Mouse (Mus musculus): ENCODE measurements around the gene Hoxa6. TPM values are rescaled to one million over a fixed set of nuclear protein-coding genes. Genes with fewer than 3 reads are reported as not detected.

The Hoxa6 gene
- polyA plus RNA-seq (2015; fragmentation: Nextera tagmentation; extraction: Ambion mirVana) = 2.9 and 3.8 TPM in 2 replicates

DNA sequence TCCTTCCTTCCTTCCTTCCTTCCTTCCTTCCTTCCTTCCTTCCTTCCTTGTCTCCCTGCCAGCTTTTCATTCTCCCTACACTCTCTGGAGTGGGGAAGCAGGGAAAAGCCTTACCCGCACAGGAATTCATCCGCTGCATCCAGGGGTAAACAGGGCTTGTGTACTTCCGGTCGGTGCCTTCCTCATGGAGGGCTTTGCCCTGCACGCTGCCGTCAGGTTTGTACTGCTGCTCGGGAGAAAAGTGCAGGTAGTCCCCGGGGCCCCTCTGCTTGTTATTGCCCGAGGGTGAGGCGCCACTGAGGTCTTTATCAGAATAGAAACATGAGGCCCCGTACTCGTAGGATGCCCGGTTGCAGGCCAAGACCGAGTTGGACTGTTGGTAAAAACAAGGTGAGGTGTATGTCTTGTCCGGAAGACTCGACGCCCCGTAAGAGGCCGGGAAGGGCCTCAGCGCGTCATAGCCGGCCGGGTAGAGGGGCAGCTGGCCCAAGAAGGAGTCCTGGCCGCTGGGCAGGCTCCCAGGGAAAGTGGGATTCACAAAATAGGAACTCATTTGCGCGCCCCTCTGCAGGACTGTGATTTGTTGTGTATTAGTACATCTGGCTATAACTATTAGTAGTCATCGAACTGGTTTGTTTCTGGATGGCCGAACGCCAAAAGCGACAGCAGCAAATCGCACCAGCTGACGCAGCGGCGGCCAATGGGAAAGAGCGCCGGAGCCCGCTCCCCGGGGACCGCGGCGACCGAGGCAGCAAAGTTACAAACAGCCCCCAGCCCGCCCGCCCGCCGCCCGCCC lies at the start of gene Hoxa6:
Hoxa6 (minus strand) TSS at position 651 of the 796 bp plus-strand sequence.
- H3K9ac ChIP-seq (replicated peaks; ENCODE audit: low read length) = peak within 1 kb of the TSS; percentile 75
- H3K4me1 ChIP-seq (ENCODE audit: insufficient read depth, low read length) = peaks cover 60% of the 10 kb centered on the region
- 2% methylated on average over 46 of the region's 47 CpGs for WGBS
- peak within 1 kb of the TSS; percentile 81 for H3K4me2 ChIP-seq (replicated peaks; ENCODE audit: low read depth, low read length)
- no peak; the same call in 1 of the 2 replicates for ATAC-seq (ENCODE audit: low FRiP score, low TSS enrichment)
- H3K4me3 ChIP-seq (ENCODE audit: low read length) = peak within 1 kb of the TSS; percentile 80
- H3K9me3 ChIP-seq (ENCODE audit: low read length) = no peaks in the 10 kb centered on the region
- 0 out of 2 replicates have a peak, but pooled peaks cover 4% of the 10 kb centered on the region for H3K27me3 ChIP-seq (ENCODE audit: insufficient read depth, low read length)
- H3K27ac ChIP-seq (ENCODE audit: low read length) = peak within 1 kb of the TSS; percentile 84
- peaks cover 8% of the 10 kb centered on the region; the same call in 1 of the 2 replicates for H3K36me3 ChIP-seq (ENCODE audit: insufficient read depth, low read length)

DNA sequence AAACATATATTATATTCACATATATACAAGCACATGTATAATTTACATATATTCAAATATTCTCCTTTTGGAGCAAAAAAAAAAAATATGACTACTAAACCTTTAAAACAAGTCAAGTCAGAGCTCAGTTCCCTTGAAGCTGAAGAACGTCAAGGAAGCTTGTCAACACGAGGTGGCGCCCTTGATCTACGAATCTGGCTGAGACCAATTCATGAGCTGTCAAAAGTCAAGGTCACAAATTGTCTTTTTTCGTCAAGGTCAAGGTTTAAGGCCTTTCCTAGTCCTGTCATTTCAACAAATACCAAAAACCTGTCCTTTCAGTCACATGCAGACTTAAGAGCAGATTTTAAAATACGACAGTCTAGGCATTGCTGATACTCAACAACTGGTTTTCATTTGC lies 48.4 kb upstream of the Hoxa6 start:
- peaks cover 23% of the 10 kb centered on the region for H3K4me1 ChIP-seq (ENCODE audit: insufficient read depth, low read length)
- no peak overlapping the region for H3K4me3 ChIP-seq (ENCODE audit: low read length)
- no peak overlapping the region for H3K9ac ChIP-seq (replicated peaks; ENCODE audit: low read length)
- WGBS = 0% methylated on average over 6 of the region's 6 CpGs
- H3K36me3 ChIP-seq (ENCODE audit: insufficient read depth, low read length) = no peaks in the 10 kb centered on the region
- ATAC-seq (ENCODE audit: low FRiP score, low TSS enrichment) = no peak
- H3K9me3 ChIP-seq (ENCODE audit: low read length) = no peaks in the 10 kb centered on the region
- H3K4me2 ChIP-seq (replicated peaks; ENCODE audit: low read depth, low read length) = no peak overlapping the region
- H3K27me3 ChIP-seq (ENCODE audit: insufficient read depth, low read length) = peaks cover 74% of the 10 kb centered on the region
- no peak overlapping the region for H3K27ac ChIP-seq (ENCODE audit: low read length)

DNA sequence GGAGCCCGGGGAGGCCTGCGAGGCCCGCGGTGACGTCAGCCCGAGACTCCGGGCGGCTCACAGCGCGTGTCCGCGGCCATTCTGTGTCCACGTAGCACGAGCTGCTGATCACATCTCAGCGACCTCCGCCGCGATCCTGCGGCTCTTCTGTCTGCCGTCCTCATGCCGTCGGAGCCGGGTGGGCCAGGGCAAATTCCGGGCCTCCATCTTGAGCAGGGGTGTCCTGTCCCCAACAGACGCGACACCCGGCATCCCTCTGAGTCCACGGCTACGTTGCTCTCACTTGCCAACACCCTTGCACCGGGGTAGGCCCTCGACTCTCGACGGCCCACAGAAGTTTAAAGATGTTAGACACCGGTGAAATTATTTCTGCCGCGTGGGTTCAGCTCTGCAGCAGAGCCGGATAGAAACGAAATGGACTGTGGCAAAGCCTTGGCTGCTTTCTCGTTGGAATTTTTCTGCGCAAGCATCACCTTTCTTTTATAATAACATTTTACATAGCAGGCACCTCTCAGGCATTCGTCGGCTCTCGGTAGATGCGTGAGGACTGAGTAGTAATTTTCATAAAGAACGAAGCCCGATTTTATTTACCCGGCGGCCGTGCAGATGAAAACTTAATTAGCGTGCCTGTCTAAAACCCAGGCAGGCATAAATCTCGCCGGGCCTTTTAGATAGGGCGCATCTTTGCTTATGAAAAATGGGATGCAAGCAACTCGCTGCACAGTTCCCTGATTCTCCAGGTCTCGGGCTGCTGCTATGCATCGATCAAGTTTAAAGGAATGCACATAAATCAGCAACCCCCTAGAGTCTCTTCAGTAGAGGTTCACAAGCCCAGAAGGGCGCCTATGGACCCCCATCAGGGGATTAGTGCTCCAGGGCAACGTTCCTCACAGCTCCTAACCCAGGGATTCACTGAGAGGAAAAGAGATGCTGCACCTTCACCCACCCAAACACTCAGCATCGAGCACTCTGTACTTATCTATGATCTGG lies 45.3 kb upstream of the Hoxa6 start:
- Histone ChIP-seq H3K4me1 (ENCODE audit: insufficient read depth, low read length) (peaks cover 24% of the 10 kb centered on the region), H3K36me3 (ENCODE audit: insufficient read depth, low read length) (0 out of 2 replicates have a peak, but pooled peaks cover 3% of the 10 kb centered on the region), H3K4me2 (replicated peaks; ENCODE audit: low read depth, low read length) (peak overlapping the region; percentile 44), H3K27ac (ENCODE audit: low read length) (no peak overlapping the region), H3K27me3 (ENCODE audit: insufficient read depth, low read length) (peaks cover 60% of the 10 kb centered on the region), H3K4me3 (ENCODE audit: low read length) (peak overlapping the region; percentile 40), H3K9ac (replicated peaks; ENCODE audit: low read length) (no peak overlapping the region; the same call in 1 of the 2 replicates), H3K9me3 (ENCODE audit: low read length) (no peaks in the 10 kb centered on the region)
- 3% methylated on average over 59 of the region's 59 CpGs for WGBS
- 0 out of 2 replicates have a peak, but pooled peaks have one; percentile 5 for ATAC-seq (ENCODE audit: low FRiP score, low TSS enrichment)

DNA sequence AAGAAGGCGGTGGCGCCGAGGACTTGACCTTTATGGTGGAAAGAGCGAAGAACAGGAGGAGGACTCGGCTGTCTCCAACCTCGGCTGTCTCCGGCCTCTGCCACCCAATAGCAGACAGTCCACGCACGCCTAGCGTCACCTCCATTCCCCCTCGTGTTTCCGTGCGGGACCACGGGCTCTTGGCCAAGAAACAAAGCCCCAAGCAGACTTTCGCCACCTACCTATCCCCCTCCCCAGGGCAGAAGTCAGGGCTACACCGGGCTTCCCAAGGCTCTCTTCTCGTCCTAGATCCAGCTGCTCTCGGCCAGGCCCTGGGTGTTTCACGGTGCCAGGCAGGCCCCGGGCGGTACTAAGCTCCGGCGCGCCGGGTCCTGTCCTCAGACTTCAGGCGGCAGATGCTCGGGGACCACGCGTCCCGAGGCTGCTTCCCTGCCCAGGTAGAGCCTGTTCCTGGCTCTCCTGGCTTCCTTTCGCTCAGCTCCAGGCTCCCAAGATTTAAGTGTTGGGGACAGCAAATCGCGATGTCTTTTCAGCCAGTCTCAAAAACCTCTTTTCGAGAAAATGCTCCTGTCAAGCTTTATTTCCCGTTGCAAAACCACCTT lies 44.4 kb upstream of the Hoxa6 start:
- H3K27ac ChIP-seq (ENCODE audit: low read length) = no peak overlapping the region
- 10% methylated on average over 35 of the region's 35 CpGs for WGBS
- H3K4me2 ChIP-seq (replicated peaks; ENCODE audit: low read depth, low read length) = peak overlapping the region; percentile 44
- 0 out of 2 replicates have a peak, but pooled peaks cover 3% of the 10 kb centered on the region for H3K36me3 ChIP-seq (ENCODE audit: insufficient read depth, low read length)
- no peaks in the 10 kb centered on the region for H3K9me3 ChIP-seq (ENCODE audit: low read length)
- ATAC-seq (ENCODE audit: low FRiP score, low TSS enrichment) = peak; percentile 28; the same call in 1 of the 2 replicates
- peaks cover 32% of the 10 kb centered on the region for H3K4me1 ChIP-seq (ENCODE audit: insufficient read depth, low read length)
- no peak overlapping the region; the same call in 1 of the 2 replicates for H3K9ac ChIP-seq (replicated peaks; ENCODE audit: low read length)
- H3K4me3 ChIP-seq (ENCODE audit: low read length) = peak overlapping the region; percentile 40
- peaks cover 52% of the 10 kb centered on the region for H3K27me3 ChIP-seq (ENCODE audit: insufficient read depth, low read length)

DNA sequence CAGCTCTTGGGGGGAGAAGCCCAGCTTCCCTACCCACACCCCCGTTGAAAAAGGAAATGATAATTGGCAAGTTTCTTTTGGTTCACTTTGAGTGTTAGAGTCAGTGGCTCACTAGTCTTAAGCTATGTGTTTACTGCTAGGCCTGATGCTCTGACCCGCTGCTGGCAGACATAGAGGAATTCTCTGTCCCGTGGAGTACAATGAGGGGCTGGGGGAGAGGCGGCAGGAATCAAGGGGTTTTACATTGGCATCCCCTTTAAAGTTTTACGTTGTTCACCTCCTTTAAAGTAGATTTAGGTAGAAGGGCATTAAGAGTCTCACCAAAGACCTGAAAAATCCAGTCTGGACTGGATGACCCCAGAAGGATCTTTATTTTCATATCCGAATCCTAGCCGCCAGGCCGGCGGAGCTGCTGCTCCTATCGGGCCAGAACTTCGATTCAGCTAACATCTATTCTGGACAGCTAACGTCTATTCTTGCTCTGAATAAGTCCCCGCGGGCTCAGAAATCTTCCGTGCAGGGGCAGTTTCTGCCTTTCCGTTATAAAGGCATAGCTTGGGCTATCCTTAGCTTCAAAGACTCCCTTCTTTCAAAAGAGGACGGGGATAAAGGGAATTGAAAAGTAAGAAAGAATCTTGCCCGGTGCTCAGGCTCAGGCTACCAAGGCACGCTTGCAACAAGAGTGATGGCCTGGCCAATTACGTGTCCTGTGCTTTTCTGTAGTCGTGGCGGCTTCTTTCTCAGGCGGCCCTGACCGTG lies 43.7 kb upstream of the Hoxa6 start:
- H3K9ac ChIP-seq (replicated peaks; ENCODE audit: low read length) = no peak overlapping the region
- peak overlapping the region; percentile 40 for H3K4me3 ChIP-seq (ENCODE audit: low read length)
- H3K36me3 ChIP-seq (ENCODE audit: insufficient read depth, low read length) = 0 out of 2 replicates have a peak, but pooled peaks cover 3% of the 10 kb centered on the region
- peaks cover 53% of the 10 kb centered on the region for H3K27me3 ChIP-seq (ENCODE audit: insufficient read depth, low read length)
- ATAC-seq (ENCODE audit: low FRiP score, low TSS enrichment) = no peak
- peaks cover 32% of the 10 kb centered on the region for H3K4me1 ChIP-seq (ENCODE audit: insufficient read depth, low read length)
- H3K4me2 ChIP-seq (replicated peaks; ENCODE audit: low read depth, low read length) = peak overlapping the region; percentile 44
- H3K9me3 ChIP-seq (ENCODE audit: low read length) = no peaks in the 10 kb centered on the region
- no peak overlapping the region for H3K27ac ChIP-seq (ENCODE audit: low read length)
- 37% methylated on average over 24 of the region's 24 CpGs for WGBS

DNA sequence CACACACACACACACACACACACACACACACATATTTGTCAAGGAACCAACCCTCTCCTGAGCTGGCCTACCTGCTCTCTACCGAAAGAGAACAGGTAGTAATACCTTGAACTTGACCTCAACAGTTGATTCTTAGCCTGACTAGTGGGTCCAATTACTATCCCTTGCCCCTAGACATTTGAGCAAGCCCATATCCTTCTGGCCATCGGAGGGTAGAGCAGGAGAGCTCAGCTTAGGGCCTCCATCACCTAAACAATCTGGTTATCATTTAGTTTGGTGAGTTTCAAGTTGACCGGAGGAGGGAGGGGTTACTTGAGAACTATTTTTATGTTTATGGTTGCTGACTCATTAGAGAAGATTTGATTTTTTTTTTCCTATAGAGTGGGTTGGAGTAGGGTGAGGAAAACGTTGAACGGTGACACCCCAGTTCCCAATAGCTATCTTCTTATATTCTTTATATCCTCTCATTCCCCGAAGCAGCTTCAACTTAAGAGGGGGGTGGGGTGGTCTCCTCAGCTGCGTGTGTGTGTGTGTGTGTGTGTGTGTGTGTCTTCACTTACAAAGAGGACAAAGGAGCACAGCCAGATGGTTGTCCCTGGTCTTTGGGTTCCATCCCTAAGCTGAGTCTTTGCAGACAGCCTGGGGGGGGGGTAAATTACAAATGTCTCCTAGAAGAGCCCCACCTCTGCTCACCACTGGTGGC lies 42.8 kb upstream of the Hoxa6 start:
- ATAC-seq (ENCODE audit: low FRiP score, low TSS enrichment) = no peak
- WGBS = 48% methylated on average over 7 of the region's 7 CpGs
- H3K9ac ChIP-seq (replicated peaks; ENCODE audit: low read length) = no peak overlapping the region
- H3K9me3 ChIP-seq (ENCODE audit: low read length) = no peaks in the 10 kb centered on the region
- no peak overlapping the region for H3K27ac ChIP-seq (ENCODE audit: low read length)
- no peak overlapping the region for H3K4me3 ChIP-seq (ENCODE audit: low read length)
- peaks cover 47% of the 10 kb centered on the region for H3K27me3 ChIP-seq (ENCODE audit: insufficient read depth, low read length)
- H3K4me2 ChIP-seq (replicated peaks; ENCODE audit: low read depth, low read length) = no peak overlapping the region
- 0 out of 2 replicates have a peak, but pooled peaks cover 3% of the 10 kb centered on the region for H3K36me3 ChIP-seq (ENCODE audit: insufficient read depth, low read length)
- H3K4me1 ChIP-seq (ENCODE audit: insufficient read depth, low read length) = peaks cover 32% of the 10 kb centered on the region

DNA sequence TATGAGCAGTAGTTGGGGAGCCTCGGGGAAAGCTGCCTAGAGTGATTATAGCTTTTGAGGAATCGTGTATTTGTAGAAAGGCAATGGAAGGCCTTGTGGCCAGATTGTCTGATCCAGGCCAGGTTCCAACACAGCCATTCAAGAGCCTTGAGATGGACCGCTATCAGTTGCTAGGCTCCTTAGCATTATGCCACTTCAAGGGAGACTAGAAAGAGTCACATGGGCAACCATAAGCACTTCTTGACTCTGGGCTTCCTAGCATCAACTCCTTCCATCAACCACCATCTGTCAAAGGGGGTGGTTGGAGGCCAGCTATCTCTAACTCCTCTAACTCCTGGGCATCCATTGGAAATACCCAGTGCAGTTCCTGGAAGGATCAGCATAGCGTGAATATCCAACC lies 41.3 kb upstream of the Hoxa6 start:
- Histone ChIP-seq H3K36me3 (ENCODE audit: insufficient read depth, low read length) (0 out of 2 replicates have a peak, but pooled peaks cover 3% of the 10 kb centered on the region), H3K27me3 (ENCODE audit: insufficient read depth, low read length) (peaks cover 37% of the 10 kb centered on the region), H3K9ac (replicated peaks; ENCODE audit: low read length) (peak overlapping the region; percentile 77), H3K27ac (ENCODE audit: low read length) (peak overlapping the region; percentile 95), H3K4me2 (replicated peaks; ENCODE audit: low read depth, low read length) (peak overlapping the region; percentile 67), H3K9me3 (ENCODE audit: low read length) (no peaks in the 10 kb centered on the region), H3K4me1 (ENCODE audit: insufficient read depth, low read length) (peaks cover 32% of the 10 kb centered on the region), H3K4me3 (ENCODE audit: low read length) (peak overlapping the region; percentile 50)
- WGBS = 28% methylated on average over 4 of the region's 4 CpGs
- ATAC-seq (ENCODE audit: low FRiP score, low TSS enrichment) = no peak

DNA sequence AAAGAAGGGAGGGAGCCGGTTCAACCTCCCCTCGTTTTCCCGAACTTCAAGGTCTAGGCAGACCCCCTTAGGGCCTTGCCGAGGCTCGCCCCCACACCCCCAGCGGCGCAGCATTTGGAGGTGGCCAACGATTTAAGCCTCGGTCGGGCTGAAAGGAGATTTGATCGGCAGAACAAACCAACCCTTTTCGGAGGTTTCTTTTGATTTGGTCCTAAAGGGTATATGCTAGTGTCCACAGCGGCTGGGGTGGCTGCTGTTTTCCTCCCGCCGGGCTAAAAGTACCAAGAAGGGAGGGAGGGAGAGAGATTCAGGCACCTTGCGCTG lies 40.9 kb upstream of the Hoxa6 start:
- Histone ChIP-seq H3K36me3 (ENCODE audit: insufficient read depth, low read length) (0 out of 2 replicates have a peak, but pooled peaks cover 3% of the 10 kb centered on the region), H3K9me3 (ENCODE audit: low read length) (no peaks in the 10 kb centered on the region), H3K9ac (replicated peaks; ENCODE audit: low read length) (peak overlapping the region; percentile 77), H3K27ac (ENCODE audit: low read length) (peak overlapping the region; percentile 95), H3K4me1 (ENCODE audit: insufficient read depth, low read length) (peaks cover 32% of the 10 kb centered on the region), H3K27me3 (ENCODE audit: insufficient read depth, low read length) (peaks cover 37% of the 10 kb centered on the region), H3K4me3 (ENCODE audit: low read length) (peak overlapping the region; percentile 50), H3K4me2 (replicated peaks; ENCODE audit: low read depth, low read length) (peak overlapping the region; percentile 67)
- 6% methylated on average over 16 of the region's 16 CpGs for WGBS
- no peak for ATAC-seq (ENCODE audit: low FRiP score, low TSS enrichment)
